Mouse (Mus musculus): ENCODE measurements at regions not wholly inside any gene's neighbourhood (a gene's known extent, or its start where the extent isn't known, plus 50 kb on each side); places are given as distances from the start of the nearest gene placed in this dataset.

DNA sequence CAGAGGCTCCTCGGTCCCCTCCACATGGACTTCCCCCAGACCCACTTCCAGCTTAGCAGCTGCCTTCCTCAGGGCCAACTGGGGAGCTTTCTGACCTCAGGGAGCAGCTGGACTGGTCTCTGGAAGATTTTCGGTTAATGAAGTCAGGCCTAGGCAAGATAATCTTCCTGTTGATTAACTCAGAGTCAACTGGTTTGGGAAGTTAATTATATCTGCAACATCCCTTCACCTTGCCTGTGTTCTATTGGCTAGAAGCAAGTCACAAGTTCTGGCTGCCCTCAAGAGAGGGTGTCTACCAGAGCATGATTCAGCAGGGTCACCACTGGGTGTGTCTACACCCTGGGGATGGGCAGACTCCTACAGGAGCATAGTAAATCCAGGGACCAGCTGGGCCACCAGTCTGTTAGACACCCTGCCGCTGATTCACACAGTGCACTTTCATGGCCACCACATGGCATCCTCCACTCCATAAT is 53.9 kb upstream of the Maml3 start:
- DNase-seq (ENCODE audit: low spot score), result no peak

DNA sequence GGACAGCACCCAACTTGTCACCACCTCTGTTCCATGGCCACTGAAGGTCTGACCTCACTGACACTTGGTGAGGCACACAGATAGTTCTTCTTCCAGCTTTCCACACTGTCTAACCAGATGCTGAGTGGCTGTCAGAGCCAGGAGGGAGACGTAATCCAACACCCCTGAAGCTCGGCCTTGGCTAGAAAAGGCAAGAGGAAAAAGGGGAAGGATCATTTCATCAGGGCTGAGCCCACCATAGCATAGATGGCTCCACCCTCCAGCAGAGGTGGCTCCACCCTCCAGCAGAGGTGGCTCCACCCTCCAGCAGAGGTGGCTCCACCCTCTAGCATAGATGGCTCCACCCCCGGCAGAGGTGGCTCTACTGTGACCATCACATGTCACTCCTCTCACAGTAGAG is 56.8 kb upstream of the Maml3 start:
- DNase-seq (ENCODE audit: low spot score), result no peak

DNA sequence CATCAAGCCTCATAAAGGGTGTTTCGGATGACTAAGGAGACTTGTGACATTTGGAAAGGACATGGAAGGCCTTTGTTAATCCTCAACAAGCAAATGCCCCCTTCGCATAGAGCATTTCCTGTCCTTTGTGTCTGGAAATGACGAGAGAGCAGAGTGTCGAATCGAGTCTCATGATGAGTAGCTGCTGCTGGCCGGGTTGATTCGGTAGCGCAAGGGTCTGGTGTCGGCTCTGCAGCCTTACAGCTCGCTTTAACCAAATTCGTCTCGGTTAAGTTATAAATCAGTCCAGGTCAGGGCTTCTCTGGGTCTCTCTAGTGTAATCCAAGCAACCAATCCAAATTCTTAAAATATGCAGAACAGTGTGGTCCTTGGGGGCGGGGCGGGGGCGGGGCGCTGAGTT is 59.1 kb upstream of the Maml3 start:
- no peak for DNase-seq (ENCODE audit: low spot score)

DNA sequence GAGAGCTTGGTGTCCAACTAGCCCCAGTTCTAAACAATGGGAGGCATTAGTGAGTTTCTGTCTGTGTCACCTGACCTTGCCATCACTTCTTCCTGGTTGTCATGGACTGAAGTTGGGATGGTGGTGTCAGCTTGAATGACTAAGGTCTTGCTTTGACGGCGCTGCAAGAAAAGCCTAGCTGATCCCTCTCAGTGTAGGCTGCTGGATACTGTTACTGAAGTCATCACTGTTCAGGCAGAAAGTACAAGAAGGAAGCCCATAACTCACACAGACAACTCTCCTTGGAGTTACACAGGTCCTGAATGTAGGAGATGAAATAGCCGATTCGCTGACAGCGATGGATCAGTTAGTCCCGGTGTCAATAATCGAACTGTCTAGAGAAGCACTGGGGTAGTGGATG is 62.5 kb upstream of the Maml3 start:
- DNase-seq (ENCODE audit: low spot score), result no peak

DNA sequence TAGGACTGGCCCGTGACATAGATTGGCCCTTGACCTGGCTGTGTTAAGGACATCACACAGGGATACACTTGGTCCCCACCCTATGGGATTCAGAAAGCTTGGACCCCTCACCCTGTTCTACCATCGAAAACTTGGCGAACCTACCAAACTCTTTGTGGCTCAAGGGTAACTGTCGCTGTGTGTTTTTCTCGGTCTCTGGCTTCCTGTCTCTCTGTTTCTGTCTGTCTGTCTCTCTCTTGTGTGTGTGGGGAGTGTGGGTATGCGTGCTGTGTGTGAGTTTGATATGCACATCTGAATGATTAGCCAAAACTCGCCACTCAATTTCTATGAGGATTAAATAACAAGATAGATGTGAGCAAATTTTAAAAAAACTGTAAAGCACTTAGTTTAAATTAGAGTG is 66.0 kb upstream of the Maml3 start:
- no peak for DNase-seq (ENCODE audit: low spot score)

DNA sequence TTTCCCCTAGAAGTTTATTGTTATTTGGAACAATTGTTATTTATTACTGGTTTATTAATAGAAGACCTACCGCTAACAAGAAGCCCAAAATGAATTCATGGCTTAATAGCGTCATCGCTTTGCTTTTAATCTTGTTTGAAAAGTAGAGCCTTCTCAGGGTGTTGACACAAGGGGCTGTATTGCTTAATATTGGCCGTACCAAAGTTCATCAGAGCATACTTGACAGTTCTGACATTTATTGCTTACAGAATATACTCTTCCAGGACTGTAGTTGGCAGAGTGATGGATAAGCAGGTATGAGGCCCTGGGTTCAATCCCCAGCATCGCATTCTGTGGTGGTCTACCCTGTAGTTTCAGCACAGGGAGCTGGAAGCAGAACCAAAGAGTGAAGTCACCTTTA is 66.4 kb upstream of the Maml3 start:
- DNase-seq (ENCODE audit: low spot score), result no peak

DNA sequence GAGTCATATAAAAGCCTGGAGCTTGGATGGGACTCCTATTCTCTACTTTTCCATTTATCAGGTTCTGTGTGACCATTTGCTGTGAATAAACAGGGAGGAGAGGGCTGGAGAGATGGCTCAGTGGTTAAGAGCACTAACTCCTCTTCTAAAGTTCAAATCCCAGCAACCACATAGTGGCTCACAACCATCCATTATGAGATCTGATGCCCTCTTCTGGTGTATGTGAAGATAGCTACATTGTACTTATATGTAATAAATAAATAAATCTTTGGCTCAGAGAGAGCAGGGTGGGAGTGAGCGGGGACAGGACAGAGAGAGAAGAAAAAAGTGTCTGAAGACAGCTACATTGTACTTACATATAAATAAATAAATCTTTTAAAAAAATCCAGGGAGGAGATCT is 68.6 kb upstream of the Maml3 start:
- DNase-seq (ENCODE audit: low spot score), result no peak

DNA sequence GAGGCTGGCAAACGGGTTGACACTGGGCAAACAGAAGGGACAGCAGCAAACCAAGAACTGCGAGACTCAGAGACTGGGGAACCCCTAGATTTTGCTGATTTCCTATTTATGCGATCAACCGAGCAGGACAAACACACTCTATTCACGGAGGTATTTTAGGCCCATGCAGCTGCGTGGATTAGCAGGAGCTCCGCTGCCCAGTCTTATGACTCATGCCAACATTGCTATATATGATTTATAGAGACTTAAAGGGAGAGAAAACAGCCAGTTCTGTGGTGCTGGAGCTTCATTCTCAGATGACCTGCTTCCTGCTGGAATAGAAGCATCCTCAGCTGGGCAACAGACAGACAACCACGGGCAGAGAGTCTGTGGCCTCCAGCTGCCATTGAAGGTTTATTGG is 71.2 kb upstream of the Maml3 start:
- no peak for DNase-seq (ENCODE audit: low spot score)

DNA sequence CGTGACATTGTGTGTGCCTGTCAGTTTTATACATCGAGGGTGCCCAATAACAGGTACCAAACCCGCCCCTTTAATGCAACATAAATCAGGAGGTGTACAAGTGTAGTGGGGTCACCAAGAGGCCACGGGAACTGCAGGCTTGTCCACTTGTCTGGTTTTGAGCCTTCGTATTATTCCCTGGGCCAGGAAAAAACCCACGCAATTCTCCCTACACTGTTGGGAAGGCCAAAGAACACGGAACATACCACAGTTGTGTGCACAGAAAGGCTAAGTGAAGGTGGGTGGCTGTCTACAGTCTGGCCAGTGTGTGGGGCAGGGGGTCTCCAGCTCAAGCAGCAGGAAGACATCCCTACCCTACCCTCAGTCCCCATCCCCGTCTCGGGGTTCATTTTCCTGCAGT is 74.0 kb upstream of the Maml3 start:
- DNase-seq (ENCODE audit: low spot score), result no peak

DNA sequence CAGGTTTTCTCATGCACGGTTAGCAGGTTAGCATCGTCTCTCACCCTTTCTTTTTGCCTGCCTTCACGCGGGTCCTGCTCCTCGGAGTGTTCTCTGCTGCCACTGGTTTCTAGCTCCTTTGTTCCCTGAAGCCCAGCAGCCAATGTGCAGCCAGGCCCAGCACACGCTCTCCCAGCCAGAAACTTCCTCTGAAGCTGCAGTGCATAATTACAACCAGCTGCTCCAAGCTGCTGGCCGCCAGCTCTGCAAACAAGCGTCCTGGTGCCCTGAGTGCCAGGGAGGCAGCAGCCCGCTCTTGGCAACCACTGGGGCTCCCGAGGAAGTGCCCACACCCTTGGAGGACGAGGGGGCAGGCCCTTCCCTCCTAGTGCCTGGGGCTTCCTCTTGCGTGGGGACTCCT is 74.8 kb upstream of the Maml3 start:
- DNase-seq (ENCODE audit: low spot score), result peak; percentile 11

DNA sequence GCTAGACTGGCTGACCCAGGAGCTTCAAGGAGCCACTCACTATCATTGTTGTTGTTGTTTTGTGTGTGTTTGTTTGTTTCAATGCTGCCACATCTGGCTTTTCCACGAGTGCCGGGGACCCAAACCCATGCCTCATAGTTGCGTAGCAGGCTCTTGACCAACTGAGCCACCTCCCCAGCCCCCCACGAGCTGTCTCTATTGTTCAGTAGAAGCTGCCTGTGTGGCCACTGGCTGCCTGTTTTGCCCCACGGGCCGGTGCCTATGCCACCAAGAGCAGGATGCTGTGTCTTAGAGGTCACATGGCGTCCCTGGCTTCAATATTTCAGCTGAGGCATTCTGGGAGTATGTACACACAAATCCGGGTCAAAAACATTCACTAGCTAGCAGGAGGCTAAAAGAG is 75.4 kb upstream of the Maml3 start:
- DNase-seq (ENCODE audit: low spot score), result no peak

DNA sequence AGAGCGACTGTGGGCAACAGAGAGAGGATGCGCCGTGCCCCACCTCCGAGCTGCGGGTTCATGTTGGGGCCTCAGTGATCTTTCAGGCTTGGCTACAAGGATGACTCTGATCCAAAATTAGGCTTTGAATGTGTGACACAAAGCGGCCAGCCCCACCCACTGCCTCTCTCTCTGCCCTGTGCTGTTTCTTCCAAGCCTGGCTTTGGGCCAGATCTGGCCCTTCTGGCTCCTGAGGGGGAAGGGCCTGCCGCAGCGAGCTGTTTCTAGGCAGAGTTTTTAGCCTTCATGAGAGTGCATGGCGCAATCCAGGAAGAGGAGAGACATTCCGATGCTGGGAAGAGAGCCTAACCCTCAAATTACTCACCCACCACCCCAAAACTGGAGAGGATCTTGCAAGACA is 75.9 kb upstream of the Maml3 start:
- DNase-seq (ENCODE audit: low spot score), result peak; percentile 57

DNA sequence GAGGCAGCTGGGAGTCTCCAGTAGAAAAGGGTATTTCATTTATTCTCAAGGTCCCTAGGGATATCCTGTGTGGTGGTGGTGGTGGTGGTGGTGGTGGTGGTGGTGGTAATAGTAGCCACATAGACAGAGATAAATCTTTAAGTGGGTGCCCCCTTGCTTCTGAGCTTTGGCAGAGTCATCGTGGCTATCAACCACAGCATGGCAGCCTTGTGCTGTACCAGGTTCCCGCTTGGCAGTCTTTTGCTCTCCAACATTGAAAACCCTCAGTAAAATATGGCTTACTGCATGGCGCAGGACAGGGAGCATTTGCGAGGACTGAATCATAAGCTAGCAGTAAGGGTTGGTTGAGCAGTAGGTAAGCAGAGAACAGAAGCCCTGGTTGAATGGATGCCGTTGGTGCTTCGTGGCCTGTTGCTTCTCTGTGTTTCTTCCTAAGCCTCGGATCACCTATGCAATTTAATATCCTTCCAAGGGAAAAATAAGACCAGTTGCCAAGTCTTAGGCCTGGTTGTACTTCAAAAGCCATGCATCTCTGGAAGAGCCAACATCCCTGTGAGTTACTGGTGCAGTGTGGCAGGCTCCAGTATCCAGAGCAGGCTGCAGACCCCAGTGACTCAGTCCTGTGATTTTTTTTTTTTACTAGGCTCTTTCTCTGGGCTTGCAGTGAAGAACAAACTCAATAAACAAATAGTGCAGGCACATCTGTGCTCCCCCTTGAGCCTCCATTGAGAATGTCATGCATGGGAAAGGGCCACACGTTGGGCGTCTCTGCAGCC is 76.6 kb upstream of the Maml3 start:
- DNase-seq (ENCODE audit: low spot score), result no peak

DNA sequence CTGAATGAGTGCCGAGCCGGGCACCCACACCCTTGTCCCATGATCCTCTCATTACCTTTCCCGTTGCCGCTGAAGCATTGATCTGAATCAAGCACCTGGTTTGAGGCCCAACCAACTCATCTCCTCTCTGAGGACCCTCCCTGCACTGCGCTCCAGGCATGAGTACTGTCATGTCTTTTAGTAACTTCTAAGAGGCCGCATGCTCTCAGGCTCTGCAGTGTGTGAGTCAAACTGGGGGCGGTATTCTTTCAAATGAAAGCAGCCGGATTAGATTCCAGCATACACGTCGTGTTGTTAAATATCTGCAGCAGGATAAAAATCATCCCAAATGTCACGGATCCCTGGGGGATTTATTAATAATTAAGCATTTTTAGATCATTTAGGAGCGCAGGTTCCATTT is 79.4 kb upstream of the Maml3 start:
- DNase-seq (ENCODE audit: low spot score), result no peak

DNA sequence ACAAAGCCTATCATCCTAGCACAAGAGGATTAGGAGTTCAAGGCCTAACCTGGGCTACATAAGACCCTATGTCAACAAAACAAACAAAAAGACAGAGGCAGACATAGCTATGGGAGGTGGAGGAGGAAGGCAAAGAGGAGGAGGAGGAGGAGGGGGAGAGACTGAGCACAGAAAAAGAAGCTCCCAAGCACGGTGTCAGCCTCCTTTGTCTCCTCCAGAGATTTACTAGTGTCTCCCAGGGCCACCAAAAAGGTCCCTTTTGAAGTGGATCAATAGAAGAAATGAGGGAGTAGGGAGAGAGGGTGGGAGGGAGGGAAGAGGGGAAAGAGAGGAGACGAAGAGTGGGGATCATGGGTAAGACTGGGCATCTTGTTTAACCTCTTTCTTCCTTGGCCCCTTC is 80.5 kb upstream of the Maml3 start:
- no peak for DNase-seq (ENCODE audit: low spot score)

DNA sequence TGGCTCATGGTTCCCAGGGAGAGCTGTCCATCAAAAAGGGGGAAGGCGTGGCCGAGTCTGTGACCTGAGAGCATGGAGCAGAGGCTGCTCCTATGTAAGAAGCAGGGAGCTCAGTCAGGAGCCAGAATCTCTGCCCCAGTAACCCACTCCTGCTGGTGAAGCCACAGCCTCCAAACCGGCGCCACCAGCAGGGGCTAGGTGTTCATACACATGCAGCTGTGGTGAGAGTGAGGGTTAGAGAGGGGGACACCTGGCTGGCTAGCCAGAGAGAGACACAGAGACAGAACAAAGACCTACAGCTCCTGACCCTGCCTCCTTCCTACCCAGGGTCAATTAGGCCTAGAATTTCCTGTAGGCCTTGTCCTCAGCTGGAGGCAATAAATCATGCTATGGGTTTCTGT is 80.7 kb upstream of the Foxo1 start:
- DNase-seq (ENCODE audit: low spot score), result no peak

DNA sequence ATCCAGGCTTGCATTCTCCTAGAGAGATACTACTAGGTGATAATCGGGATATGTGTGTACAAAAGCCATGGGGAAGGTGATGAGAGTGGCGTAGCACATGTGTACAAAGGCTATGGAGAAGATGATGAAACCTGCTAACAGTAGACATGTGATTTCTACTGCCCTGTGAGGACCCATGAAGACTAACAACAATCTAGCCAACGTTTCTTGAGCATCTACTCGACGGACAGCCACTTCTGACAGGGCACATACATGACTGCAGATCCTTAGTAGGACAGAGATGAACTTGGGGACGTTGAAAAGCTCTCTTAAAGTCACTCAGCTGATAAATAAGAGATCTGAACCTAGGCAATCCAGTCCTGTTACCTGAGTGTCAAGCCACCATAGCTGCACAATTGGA is 79.8 kb upstream of the Foxo1 start:
- no peak for DNase-seq (ENCODE audit: low spot score)

DNA sequence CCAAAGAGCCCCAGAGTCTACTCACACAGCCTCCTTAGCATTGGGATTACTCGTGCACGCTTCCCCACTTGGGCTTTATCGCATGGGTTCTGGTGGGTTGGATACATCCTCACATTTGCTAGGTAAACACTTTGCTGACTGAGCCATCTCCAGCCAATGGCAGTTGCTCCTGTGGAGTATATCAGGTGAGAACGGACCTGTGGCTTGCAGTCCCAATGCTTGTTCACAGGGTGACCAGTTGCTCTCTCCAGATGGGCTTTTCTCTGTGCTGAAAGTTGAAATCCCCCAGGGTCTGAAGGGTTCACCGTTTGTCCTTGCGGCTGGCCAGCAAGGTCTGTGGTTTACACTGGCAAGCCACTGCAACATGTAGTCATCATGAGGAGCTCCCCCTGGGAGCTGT is 79.1 kb upstream of the Foxo1 start:
- no peak for DNase-seq (ENCODE audit: low spot score)

DNA sequence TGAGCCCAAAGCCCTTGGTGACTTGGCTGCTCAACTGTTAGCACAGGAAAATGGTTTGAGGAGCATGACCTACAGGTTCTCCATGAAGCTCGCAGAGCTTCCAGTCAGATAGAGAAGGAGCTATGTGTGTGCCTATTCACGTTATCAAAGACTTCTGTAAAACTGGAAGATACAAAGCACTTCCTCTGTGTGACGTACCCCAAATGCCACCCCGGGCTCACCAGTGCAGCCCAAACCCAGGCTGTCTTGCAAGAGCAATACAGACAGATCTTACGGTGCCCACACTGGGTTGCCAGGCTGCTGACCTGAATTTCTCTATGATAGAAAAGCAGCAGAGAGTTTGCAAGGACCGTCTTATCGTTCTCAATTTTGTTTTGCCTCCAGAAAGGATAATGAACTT is 78.1 kb upstream of the Foxo1 start:
- no peak for DNase-seq (ENCODE audit: low spot score)

DNA sequence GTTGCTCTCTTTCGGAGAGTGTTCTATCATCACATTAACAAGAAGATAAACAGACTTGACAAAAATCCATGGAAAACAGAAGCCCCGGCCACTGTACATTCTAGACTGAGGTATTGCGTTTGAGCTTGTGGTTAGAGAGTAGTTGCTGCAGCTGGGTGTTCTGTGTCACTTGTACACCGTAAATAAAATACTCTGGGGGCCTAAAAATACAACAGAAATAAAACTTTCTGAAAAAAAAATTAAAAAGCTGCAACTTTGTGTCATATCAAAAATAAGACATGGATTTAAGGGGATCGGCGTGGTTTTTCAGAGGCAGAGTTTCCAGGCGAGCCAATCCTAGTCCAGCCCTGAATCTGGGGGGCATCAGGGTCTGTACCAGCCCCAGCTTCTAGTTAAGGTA is 75.1 kb upstream of the Foxo1 start:
- no peak for DNase-seq (ENCODE audit: low spot score)

DNA sequence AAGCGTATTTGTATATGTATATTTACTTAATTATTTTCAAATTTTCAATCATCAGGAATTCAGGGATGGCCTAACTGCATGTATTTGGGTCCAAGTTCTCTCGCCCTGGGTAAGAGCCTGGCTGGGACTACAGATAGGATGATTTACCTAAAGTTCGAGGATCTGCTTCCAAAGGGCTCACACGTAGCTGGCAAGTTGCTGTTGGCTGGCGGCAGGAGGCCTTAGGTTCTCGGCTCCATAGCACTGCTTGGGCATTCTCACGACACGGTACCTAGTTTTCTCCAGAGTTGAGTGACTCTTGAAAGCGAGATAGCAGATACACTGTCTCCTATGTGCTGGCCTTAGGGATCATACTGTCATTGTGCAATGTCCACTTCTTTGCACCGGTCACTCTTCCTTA is 73.9 kb upstream of the Foxo1 start:
- no peak for DNase-seq (ENCODE audit: low spot score)

DNA sequence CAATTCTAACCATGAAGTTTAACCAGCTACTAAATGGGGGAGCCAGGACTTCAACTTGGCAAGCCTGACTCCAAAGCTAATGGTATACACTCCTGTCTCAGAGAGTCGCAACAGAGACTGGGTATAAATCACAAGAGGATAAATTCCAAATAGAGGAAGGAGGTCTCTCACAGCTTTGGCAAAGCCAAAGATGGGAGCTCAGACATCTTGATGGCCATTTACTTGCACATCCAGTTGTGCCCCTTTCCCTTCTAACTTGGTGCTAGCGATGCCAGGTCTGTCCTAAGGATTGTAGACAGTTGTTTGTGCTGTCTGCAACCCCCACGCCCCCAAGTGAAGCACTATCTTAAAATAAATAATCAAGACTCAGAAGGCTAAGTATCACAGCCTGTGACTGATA is 72.7 kb upstream of the Foxo1 start:
- no peak for DNase-seq (ENCODE audit: low spot score)

DNA sequence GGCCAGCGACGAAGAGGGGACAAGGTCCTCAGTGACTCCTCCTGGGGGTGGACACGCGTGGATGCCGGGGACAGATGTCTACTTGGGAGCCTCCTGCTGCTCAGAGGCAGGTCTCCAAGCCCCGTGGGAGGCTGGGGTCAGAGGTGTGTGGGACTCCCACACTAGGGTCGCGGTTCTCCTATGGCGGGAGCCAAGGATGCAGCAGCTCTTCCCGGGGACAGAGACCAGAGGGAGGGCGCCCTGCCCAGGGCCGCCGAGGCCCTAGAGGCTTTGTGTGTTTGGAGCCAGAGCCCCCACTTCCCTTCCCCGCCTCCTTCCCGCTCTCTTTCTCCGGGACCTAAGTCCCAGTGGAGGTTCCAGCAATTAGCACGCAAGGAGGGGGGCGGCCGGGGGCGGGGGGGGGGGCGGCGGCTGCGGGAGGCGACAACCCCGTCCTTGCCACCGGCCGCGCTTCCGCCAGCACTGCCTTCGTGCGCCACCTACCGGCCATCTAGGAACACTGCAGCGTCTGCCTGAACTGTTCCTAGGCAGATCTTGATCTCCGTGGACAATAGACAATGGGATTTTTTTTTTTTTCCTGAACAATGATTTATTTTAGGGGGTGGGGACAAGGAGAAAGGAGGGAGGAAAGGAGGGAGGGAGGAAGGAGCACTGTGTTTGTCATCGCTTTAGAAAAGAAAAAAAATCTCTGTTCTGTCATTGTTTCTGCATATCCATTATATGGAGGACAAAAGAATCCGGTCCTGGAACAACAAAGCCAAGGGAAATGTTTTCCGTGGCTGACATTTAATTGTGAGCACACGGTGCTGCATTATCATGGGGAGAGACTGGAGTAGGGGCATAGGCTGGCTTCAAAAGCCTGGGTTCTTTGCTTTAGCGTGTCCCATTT is 71.8 kb upstream of the Foxo1 start:
- DNase-seq (ENCODE audit: low spot score), result peak; percentile 86

DNA sequence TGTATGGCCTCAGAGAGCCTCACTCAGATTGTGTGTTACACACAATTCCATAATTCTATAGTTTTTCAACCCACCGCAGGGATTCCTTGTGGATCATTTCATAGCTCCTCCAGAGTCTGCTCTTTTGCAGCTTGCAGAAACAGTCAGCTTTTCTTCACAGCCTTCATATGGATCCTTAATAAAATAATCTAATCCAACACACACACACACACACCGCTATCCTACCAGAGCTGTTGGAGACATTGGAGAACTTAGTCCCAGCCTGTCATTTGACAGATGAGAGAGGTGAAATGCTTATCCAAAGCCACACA is 71.2 kb upstream of the Foxo1 start:
- no peak for DNase-seq (ENCODE audit: low spot score)
